Comparison of ENCODE assay signal across 8 mouse cellular contexts in the genomic region with DNA sequence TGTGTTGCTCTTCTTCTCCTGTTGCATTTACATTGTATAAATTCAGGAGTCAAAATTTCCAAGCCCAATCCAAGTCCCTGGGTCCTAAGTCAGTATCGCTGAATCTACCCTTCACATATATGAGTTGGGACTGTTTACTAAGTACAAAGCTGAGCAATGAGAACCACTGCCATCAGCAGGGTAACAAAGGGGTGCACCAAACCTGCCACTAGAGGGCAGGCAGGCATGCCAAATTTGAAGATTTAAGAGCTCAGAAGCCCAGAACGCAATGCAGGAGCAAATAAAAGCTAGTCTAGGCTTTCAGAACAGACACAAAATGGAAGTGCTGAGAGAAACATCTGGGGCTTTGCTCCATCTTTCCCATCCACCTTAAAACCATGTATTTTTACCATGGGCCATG.
DNase-seq lines count a peak whose midpoint lies in the region; ATAC-seq and TF ChIP-seq lines count a peak whose summit lies in the region.

No protein-coding gene starts in this region.

- no peak overlapping the region for H3K4me3 ChIP-seq in heart, adult 2 months
- H3K4me3 ChIP-seq in C2C12 (ENCODE audit: insufficient read depth, poor library complexity, severe bottlenecking): no peak overlapping the region
- no peak overlapping the region for H3K4me3 ChIP-seq in forebrain, embryonic 14.5 days (ENCODE audit: low read depth, low read length)

- no peaks in the 10 kb centered on the region for H3K4me1 ChIP-seq in heart, adult 2 months (ENCODE audit: control insufficient read depth, insufficient read depth, low read length)
- no peaks in the 10 kb centered on the region for H3K4me1 ChIP-seq in forebrain, embryonic 14.5 days (ENCODE audit: control insufficient read depth, insufficient read depth, low read length)

- 40% methylated on average over 2 of the region's 2 CpGs for WGBS in heart, adult 2 months
- WGBS in forebrain, embryonic 14.5 days: 42% methylated on average over 2 of the region's 2 CpGs

- TF ChIP-seq CTCF in heart, adult 2 months (IDR thresholded peaks at IDR 0.05): peak; percentile 74
- TF ChIP-seq CTCF in C2C12 (IDR thresholded peaks at IDR 0.05; ENCODE audit: control insufficient read depth, insufficient read depth, insufficient read length): peak; percentile 27

- H3K9me3 ChIP-seq in forebrain, embryonic 14.5 days (replicated peaks; ENCODE audit: control insufficient read depth, low read length): no peaks in the 10 kb centered on the region

- no peaks in the 10 kb centered on the region for H3K79me3 ChIP-seq in C2C12 (ENCODE audit: low read depth)

- H3K36me3 ChIP-seq in heart, adult 2 months (ENCODE audit: control insufficient read depth, insufficient read depth, low read length): no peaks in the 10 kb centered on the region
- no peaks in the 10 kb centered on the region for H3K36me3 ChIP-seq in C2C12 (ENCODE audit: control insufficient read depth, insufficient read depth)
- H3K36me3 ChIP-seq in forebrain, embryonic 14.5 days (ENCODE audit: control insufficient read depth, insufficient read depth, low read length): no peaks in the 10 kb centered on the region

- no peaks in the 10 kb centered on the region for H3K79me2 ChIP-seq in heart, adult 2 months (replicated peaks; ENCODE audit: control insufficient read depth, insufficient read depth, low read length)
- no peaks in the 10 kb centered on the region for H3K79me2 ChIP-seq in C2C12 (ENCODE audit: control insufficient read depth, insufficient read depth)

- no peak overlapping the region for H3K9ac ChIP-seq in heart, adult 2 months (ENCODE audit: low read depth, low read length)
- H3K9ac ChIP-seq in forebrain, embryonic 14.5 days (ENCODE audit: low read length): no peak overlapping the region

- no peak for TF ChIP-seq POLR2A in heart, adult 2 months (IDR thresholded peaks at IDR 0.05; ENCODE audit: insufficient read depth, low read depth, low read length)

- no peaks in the 10 kb centered on the region for H3K27me3 ChIP-seq in heart, adult 2 months (ENCODE audit: control insufficient read depth, insufficient read depth, low read length)
- H3K27me3 ChIP-seq in C2C12 (ENCODE audit: control insufficient read depth, insufficient read depth, insufficient read length): no peaks in the 10 kb centered on the region
- H3K27me3 ChIP-seq in forebrain, embryonic 14.5 days (replicated peaks; ENCODE audit: control insufficient read depth, insufficient read depth, low read length): no peaks in the 10 kb centered on the region

- no peak for TF ChIP-seq EP300 in heart, adult 2 months (IDR thresholded peaks at IDR 0.05; ENCODE audit: insufficient read depth, low read depth, low read length)

- H3K27ac ChIP-seq in heart, adult 2 months: no peak overlapping the region
- H3K27ac ChIP-seq in forebrain, embryonic 14.5 days (ENCODE audit: low read depth, low read length): no peak overlapping the region

- peak; percentile 54; the same call in 1 of the 2 replicates for ATAC-seq in forebrain, embryonic 14.5 days

- no peak overlapping the region for H3K4me2 ChIP-seq in forebrain, embryonic 14.5 days (ENCODE audit: low read length)

- intact Hi-C loops in heart, adult 2 months (cut with DNase I): no loop called here

- DNase-seq in heart, adult 2 months: peak; percentile 10 to 31
- DNase-seq in heart, adult 9 months (ENCODE audit: low spot score in 2 of 2): no peak
- peak; percentile 12 for DNase-seq in brain, embryonic 18.5 days (ENCODE audit: low read depth, low spot score)
- DNase-seq in forebrain, embryonic 14.5 days (ENCODE audit: low spot score): peak; percentile 76
- peak; percentile 40 to 74 for DNase-seq in layer of hippocampus, adult 18-20 months (ENCODE audit: low spot score in 2 of 2)
- peak; percentile 73 for DNase-seq in lung, postnatal 36 days
- DNase-seq in thymus, postnatal 0 days (ENCODE audit: low spot score): peak; percentile 11

- no peak overlapping the region for H3ac ChIP-seq in C2C12 (ENCODE audit: control insufficient read depth, insufficient read length, low read depth)

TF ChIP-seq in C2C12, 6 proteins besides CTCF, POLR2A, EP300 and RAD21:
- no peak for TF ChIP-seq USF1 (IDR thresholded peaks at IDR 0.05; ENCODE audit: low read depth)
- TF ChIP-seq MAX (IDR thresholded peaks at IDR 0.05): no peak
- no peak for TF ChIP-seq CEBPB (IDR thresholded peaks at IDR 0.05; ENCODE audit: low read depth)
- TF ChIP-seq FOSL1 (IDR thresholded peaks at IDR 0.05; ENCODE audit: insufficient read depth, low read length, poor library complexity, severe bottlenecking): no peak
- TF ChIP-seq MYOG (IDR thresholded peaks at IDR 0.05; ENCODE audit: control insufficient read depth, extremely low read depth, insufficient read length): no peak
- TF ChIP-seq MYOD1 (IDR thresholded peaks at IDR 0.05; ENCODE audit: control insufficient read depth, insufficient read length, low read depth): no peak

Comparison
In these comparisons a context has a peak if more than half of its experiments do, and no peak if none do; other contexts are left out.
1. DNase-seq: peak in heart, adult 2 months (2 of 2), brain, embryonic 18.5 days (single experiment), forebrain, embryonic 14.5 days (single experiment), layer of hippocampus, adult 18-20 months (2 of 2), lung, postnatal 36 days (single experiment) and thymus, postnatal 0 days (single experiment); none in heart, adult 9 months (0 of 2).